Mouse (Mus musculus): Measurements from ENCODE around the gene Mks1. TPM values are rescaled to one million over a fixed set of nuclear protein-coding genes. Genes with fewer than 3 reads are reported as not detected.
A peak's percentile ranks its signal among the peaks of the same experiment; 100 is the strongest.
"Not testable (repeated sequence)": the region's sequence is repeated elsewhere in the genome, so short reads cannot be mapped to it uniquely, and the experiment has no call there.

Gene Mks1
- polyA plus RNA-seq, 1 experiment from 2014 or later, result 21.3 TPM

- WGBS, result 83% methylated on average over 12 of the region's 12 CpGs
- no peaks in the 10 kb centered on the region for H3K4me1 ChIP-seq
- no peak overlapping the region for H3K4me3 ChIP-seq
- no peak for ATAC-seq (ENCODE audit: low FRiP score, low read depth)
- no peak overlapping the region for H3K9ac ChIP-seq
- H3K4me2 ChIP-seq (replicated peaks), result no peak overlapping the region
- no peak overlapping the region for H3K27ac ChIP-seq
- no peaks in the 10 kb centered on the region for H3K27me3 ChIP-seq
- H3K36me3 ChIP-seq, result no peaks in the 10 kb centered on the region
- H3K9me3 ChIP-seq, result no peaks in the 10 kb centered on the region
Measured at GRCm38 (mm10) chr11:87846968-87847600, 5.9 kb upstream of the Mks1 start.

- no peak overlapping the region for H3K4me2 ChIP-seq (replicated peaks)
- H3K9ac ChIP-seq, result no peak overlapping the region
- no peaks in the 10 kb centered on the region for H3K4me1 ChIP-seq
- H3K27me3 ChIP-seq, result no peaks in the 10 kb centered on the region
- H3K4me3 ChIP-seq, result no peak overlapping the region
- H3K27ac ChIP-seq, result no peak overlapping the region
- 74% methylated on average over 6 of the region's 6 CpGs for WGBS
- ATAC-seq (ENCODE audit: low FRiP score, low read depth), result no peak
- no peaks in the 10 kb centered on the region for H3K9me3 ChIP-seq
- H3K36me3 ChIP-seq, result no peaks in the 10 kb centered on the region
Measured at GRCm38 (mm10) chr11:87847884-87848283, 5.1 kb upstream of the Mks1 start.

DNA sequence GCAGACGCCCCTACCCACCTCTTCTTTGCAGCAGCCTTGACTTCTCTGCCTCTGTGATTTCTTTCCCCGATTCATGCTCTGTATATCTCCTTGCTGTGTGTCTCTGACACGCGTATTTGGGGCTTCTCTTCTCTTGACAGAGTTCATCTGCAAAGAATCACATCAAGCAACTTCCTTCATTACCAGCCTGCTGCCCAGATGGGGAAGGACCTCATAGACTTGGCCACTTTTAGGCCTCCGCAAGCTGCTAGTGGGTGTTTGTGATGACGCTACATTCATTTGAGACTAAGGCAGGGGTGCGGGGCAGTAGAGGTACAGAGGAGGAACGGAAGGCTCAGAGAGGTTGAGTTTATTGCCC lies 561 bp downstream of the Mks1 start:
- Histone ChIP-seq H3K4me2 (replicated peaks) (peak overlapping the region; percentile 76), H3K36me3 (peaks cover 26% of the 10 kb centered on the region), H3K9me3 (no peaks in the 10 kb centered on the region), H3K4me1 (peaks cover 6% of the 10 kb centered on the region), H3K4me3 (peak overlapping the region; percentile 57), H3K9ac (peak overlapping the region; percentile 60), H3K27ac (no peak overlapping the region), H3K27me3 (no peaks in the 10 kb centered on the region)
- ATAC-seq (ENCODE audit: low FRiP score, low read depth), result no peak
- WGBS, result 36% methylated on average over 8 of the region's 8 CpGs

DNA sequence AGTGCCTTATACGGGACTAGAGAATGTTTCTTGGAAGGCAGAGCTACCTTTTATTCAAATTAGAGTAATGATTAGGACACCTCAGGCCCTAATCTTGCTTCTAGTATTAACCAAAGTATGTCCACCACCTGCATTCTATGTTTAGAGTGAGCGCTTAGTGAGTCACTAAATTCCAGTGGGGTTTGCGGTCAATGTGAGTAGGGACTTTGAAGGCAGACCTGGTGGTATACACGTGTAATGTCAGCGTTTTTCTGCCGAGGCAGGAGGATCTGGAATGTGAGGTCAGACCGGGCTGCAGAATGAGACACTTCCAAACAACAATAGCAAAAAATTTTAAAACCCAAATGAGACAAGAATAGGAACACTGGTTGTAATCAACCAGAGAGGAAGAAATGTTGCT lies 1.5 kb downstream of the Mks1 start:
- H3K4me3 ChIP-seq, result no peak overlapping the region
- peaks cover 32% of the 10 kb centered on the region for H3K36me3 ChIP-seq
- H3K4me1 ChIP-seq, result peaks cover 6% of the 10 kb centered on the region
- no peak overlapping the region for H3K27ac ChIP-seq
- H3K9me3 ChIP-seq, result no peaks in the 10 kb centered on the region
- no peak overlapping the region for H3K4me2 ChIP-seq (replicated peaks)
- 89% methylated on average over 7 of the region's 7 CpGs for WGBS
- H3K9ac ChIP-seq, result no peak overlapping the region
- H3K27me3 ChIP-seq, result no peaks in the 10 kb centered on the region
- ATAC-seq (ENCODE audit: low FRiP score, low read depth), result no peak

- no peak for ATAC-seq (ENCODE audit: low FRiP score, low read depth)
- Histone ChIP-seq H3K27ac (no peak overlapping the region), H3K4me2 (replicated peaks) (no peak overlapping the region), H3K4me1 (peaks cover 4% of the 10 kb centered on the region; the same call in 1 of the 2 replicates), H3K9me3 (no peaks in the 10 kb centered on the region), H3K36me3 (peaks cover 70% of the 10 kb centered on the region), H3K9ac (no peak overlapping the region), H3K4me3 (no peak overlapping the region), H3K27me3 (no peaks in the 10 kb centered on the region)
- 90% methylated on average over 11 of the region's 11 CpGs for WGBS
Measured at GRCm38 (mm10) chr11:87859273-87859672, 6.3 kb downstream of the Mks1 start.

DNA sequence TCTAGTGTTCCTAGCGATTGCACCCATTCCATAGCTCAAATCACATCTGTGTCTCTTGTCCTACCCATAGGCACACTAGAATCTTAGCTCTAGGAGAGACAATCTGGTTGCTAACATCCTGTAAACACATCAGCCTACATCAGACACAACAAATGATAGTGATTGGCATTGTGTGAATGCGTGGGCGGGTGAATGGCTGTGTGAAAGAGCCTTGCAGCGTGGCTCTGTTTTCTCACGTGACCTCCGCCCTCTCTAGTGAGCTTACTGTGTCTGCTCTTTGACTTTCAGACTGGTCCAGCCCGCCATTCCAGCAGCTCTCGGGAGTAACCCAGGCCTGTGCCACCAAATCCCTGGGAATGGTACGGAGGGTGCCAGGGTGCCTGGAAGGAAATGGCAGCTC lies 7.4 kb downstream of the Mks1 start:
- Histone ChIP-seq H3K9ac (no peak overlapping the region), H3K9me3 (no peaks in the 10 kb centered on the region), H3K4me2 (replicated peaks) (no peak overlapping the region), H3K4me3 (no peak overlapping the region), H3K4me1 (peaks cover 4% of the 10 kb centered on the region; the same call in 1 of the 2 replicates), H3K36me3 (peaks cover 70% of the 10 kb centered on the region), H3K27me3 (no peaks in the 10 kb centered on the region), H3K27ac (no peak overlapping the region)
- 80% methylated on average over 9 of the region's 9 CpGs for WGBS
- no peak for ATAC-seq (ENCODE audit: low FRiP score, low read depth)

GRCm38 (mm10) chr11:87862805-87863204 lies 9.8 kb downstream of the Mks1 start:
- Histone ChIP-seq H3K27me3 (no peaks in the 10 kb centered on the region), H3K27ac (no peak overlapping the region), H3K4me1 (peaks cover 4% of the 10 kb centered on the region; the same call in 1 of the 2 replicates), H3K4me3 (no peak overlapping the region), H3K4me2 (replicated peaks) (no peak overlapping the region), H3K9ac (no peak overlapping the region), H3K36me3 (peaks cover 52% of the 10 kb centered on the region), H3K9me3 (no peaks in the 10 kb centered on the region)
- no peak for ATAC-seq (ENCODE audit: low FRiP score, low read depth)
- whole genome bisulfite sequencing, result 91% methylated on average over 13 of the region's 13 CpGs

- WGBS, result 90% methylated on average over 1 of the region's 2 CpGs
- not testable (repeated sequence) for H3K9me3 ChIP-seq; H3K27ac ChIP-seq; H3K27me3 ChIP-seq; H3K9ac ChIP-seq; ATAC-seq (ENCODE audit: low FRiP score, low read depth); H3K4me3 ChIP-seq; H3K4me2 ChIP-seq (replicated peaks)
- peaks cover 16% of the 10 kb centered on the region for H3K36me3 ChIP-seq
- H3K4me1 ChIP-seq, result peaks cover 10% of the 10 kb centered on the region
Measured at GRCm38 (mm10) chr11:87866891-87867290, 13.9 kb downstream of the Mks1 start.

GRCm38 (mm10) chr11:87870096-87870495 lies 17.1 kb downstream of the Mks1 start:
- 80% methylated on average over 2 of the region's 2 CpGs for WGBS
- no peak overlapping the region for H3K9ac ChIP-seq
- H3K4me1 ChIP-seq, result peaks cover 10% of the 10 kb centered on the region; the same call in 1 of the 2 replicates
- H3K27ac ChIP-seq, result no peak overlapping the region
- no peak for ATAC-seq (ENCODE audit: low FRiP score, low read depth)
- H3K4me2 ChIP-seq (replicated peaks), result no peak overlapping the region
- H3K27me3 ChIP-seq, result no peaks in the 10 kb centered on the region
- H3K9me3 ChIP-seq, result no peaks in the 10 kb centered on the region
- no peak overlapping the region for H3K4me3 ChIP-seq
- H3K36me3 ChIP-seq, result no peaks in the 10 kb centered on the region

- WGBS, result 37% methylated on average over 8 of the region's 8 CpGs
- Histone ChIP-seq H3K27ac (no peak overlapping the region), H3K36me3 (no peaks in the 10 kb centered on the region), H3K9me3 (no peaks in the 10 kb centered on the region), H3K4me2 (replicated peaks) (no peak overlapping the region), H3K9ac (no peak overlapping the region), H3K4me1 (peaks cover 10% of the 10 kb centered on the region; the same call in 1 of the 2 replicates), H3K4me3 (no peak overlapping the region), H3K27me3 (no peaks in the 10 kb centered on the region)
- ATAC-seq (ENCODE audit: low FRiP score, low read depth), result no peak
Measured at GRCm38 (mm10) chr11:87871766-87872165, 18.8 kb downstream of the Mks1 start.

- Histone ChIP-seq H3K9me3 (no peaks in the 10 kb centered on the region), H3K4me1 (peaks cover 25% of the 10 kb centered on the region), H3K4me3 (no peak within 1 kb of the TSS), H3K36me3 (no peaks in the 10 kb centered on the region), H3K4me2 (replicated peaks) (no peak within 1 kb of the TSS), H3K9ac (no peak within 1 kb of the TSS; the same call in 1 of the 2 replicates), H3K27me3 (no peaks in the 10 kb centered on the region), H3K27ac (no peak within 1 kb of the TSS)
- no peak for ATAC-seq (ENCODE audit: low FRiP score, low read depth)
- 82% methylated on average over 6 of the region's 6 CpGs for WGBS
Measured at GRCm38 (mm10) chr11:87875436-87875835, 22.4 kb downstream of the Mks1 start, which contains the start of gene Epx. Epx (minus strand) TSS chr11:87875536.

- Histone ChIP-seq H3K9ac (no peak overlapping the region), H3K4me2 (replicated peaks) (peak overlapping the region; percentile 21; the same call in 1 of the 2 replicates), H3K4me1 (peaks cover 16% of the 10 kb centered on the region), H3K9me3 (no peaks in the 10 kb centered on the region), H3K36me3 (no peaks in the 10 kb centered on the region), H3K27ac (peak overlapping the region; percentile 10; the same call in 1 of the 2 replicates), H3K27me3 (no peaks in the 10 kb centered on the region), H3K4me3 (no peak overlapping the region)
- WGBS, result 30% methylated on average over 9 of the region's 9 CpGs
- no peak for ATAC-seq (ENCODE audit: low FRiP score, low read depth)
Measured at GRCm38 (mm10) chr11:87879826-87880225, 26.8 kb downstream of the Mks1 start.

DNA sequence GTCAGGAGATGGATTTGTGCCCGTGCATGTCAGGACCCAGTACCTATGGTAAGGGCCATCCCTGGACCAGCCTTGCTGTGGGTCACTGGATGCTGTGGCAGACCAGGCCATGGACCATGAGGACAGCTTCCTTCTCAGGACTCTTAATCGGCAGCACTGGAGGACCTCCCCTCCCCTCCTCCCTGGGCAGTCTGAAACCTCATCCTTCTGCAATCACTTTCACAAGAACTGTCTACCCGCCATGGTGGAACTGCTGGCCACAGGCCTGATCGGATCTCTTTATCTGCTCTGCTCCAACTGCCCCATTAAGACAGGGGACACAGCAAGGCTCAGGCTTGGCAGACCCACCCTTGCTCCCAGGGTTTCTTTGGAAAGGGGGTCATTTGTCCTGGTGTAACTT lies 28.7 kb downstream of the Mks1 start:
- no peaks in the 10 kb centered on the region for H3K36me3 ChIP-seq
- H3K27me3 ChIP-seq, result no peaks in the 10 kb centered on the region
- no peak overlapping the region for H3K4me3 ChIP-seq
- H3K4me2 ChIP-seq (replicated peaks), result no peak overlapping the region
- no peak for ATAC-seq (ENCODE audit: low FRiP score, low read depth)
- H3K27ac ChIP-seq, result no peak overlapping the region
- peaks cover 16% of the 10 kb centered on the region for H3K4me1 ChIP-seq
- 71% methylated on average over 4 of the region's 4 CpGs for WGBS
- H3K9me3 ChIP-seq, result no peaks in the 10 kb centered on the region
- H3K9ac ChIP-seq, result no peak overlapping the region
